Mouse (Mus musculus) heart, postnatal 0 days (tissue): Measurements from ENCODE around the gene Efnb3.

Experiments used
- CTCF ChIP-seq: IDR thresholded peaks from 2 replicates; pipeline ENCODE4 v1.5.1; 2016; ENCODE audit warnings: antibody characterized with exemption, control low read depth, low read depth
- EP300 ChIP-seq: IDR thresholded peaks from 2 replicates; pipeline ENCODE4 v1.6.1; 2016; ENCODE audit warnings: antibody characterized with exemption, low read depth

- TF ChIP-seq CTCF: no peak
- TF ChIP-seq EP300: no peak
Observed at GRCm38 (mm10) chr11:69582230-69582805, 22.3 kb upstream of the Efnb3 start.
